Mouse (Mus musculus) mesoderm, embryonic 11.5 days (tissue): ENCODE results near the gene Serpina3j.
"Not testable (repeated sequence)": the region's sequence is repeated elsewhere in the genome, so short reads cannot be mapped to it uniquely, and the experiment has no call there.

Experiments used
- DNase-seq: peaks from one replicate; pipeline ENCODE4 v3.0.0-alpha.2; 2012; ENCODE audit warnings: low read depth, low spot score

Serpina3j gene

DNA sequence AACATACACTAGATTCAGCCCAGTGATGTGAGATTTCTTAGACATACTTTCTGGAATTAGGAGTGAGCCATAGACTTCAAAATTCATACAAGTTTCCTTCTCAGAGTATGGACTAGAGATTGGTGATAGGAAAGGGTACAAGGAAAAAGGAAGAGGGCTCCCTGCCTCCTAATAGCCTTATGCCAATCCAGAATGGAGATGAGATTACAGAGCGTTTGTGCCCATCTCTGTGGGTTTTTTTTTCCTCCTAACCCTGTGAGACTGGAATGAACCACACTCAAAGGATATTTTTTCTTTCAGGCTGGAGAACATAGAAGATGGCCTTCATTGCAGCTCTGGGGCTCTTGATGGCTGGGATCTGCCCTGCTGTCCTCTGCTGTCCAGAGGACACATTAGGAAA lies at the start of gene Serpina3j:
Gene Serpina3j (plus strand): TSS at position 301 of the 400 bp plus-strand sequence.
- no peak for DNase-seq

DNA sequence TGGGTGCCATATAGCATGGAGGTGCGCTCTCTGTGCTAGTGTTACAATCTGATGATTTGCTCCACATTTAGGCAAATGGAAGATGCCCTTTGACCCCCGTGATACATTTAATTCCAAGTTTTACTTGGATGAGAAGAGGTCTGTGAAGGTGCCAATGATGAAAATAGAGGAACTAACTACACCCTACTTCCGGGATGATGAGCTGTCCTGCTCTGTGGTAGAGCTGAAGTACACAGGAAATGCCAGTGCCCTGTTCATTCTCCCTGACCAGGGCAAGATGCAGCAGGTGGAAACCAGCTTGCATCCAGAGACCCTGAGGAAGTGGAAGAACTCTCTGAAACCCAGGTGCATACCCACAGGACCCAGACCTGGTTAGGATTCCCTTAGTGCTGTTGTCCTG lies 48.0 kb upstream of the Serpina3j start:
- DNase-seq = no peak

DNA sequence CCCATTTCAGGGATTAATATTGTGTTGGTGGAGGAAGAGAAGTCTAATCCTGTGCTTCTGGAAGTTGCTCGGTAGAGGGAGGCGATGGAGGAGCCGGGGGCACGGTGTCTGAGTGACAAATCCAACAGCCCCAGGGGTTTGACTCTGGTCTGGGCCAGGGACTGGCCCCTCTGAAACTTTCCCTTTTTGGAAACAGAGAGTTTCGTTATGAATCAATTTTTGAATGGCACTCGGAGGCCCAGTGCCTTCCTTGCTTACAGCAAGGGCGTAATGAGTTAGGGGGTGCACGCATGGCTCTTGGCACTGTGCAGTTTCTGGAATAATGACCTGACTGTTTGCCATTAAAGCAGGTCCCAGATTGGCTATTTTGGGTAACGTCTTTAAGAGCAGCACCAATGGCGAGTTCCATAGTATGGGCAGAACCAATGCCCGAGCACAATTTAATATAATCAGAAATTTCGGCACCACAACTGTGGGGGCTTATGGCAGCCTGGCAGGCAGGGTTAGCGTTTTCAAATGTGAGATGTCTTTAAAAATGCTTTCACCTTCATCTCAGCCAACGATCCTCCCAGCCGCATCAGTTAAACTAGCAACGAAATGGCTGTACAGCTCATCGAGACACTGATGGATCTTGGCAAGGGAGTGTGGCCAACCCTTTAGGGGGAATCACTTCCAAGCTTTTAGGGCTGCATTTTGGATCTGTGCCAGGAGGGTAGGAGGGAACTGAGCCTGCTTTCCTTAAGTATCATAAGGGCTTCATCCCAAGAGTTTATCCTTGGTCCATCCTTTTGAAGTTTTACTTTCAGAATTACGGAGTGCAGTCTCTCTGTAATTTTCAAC lies 35.9 kb upstream of the Serpina3j start:
- no peak for DNase-seq

DNA sequence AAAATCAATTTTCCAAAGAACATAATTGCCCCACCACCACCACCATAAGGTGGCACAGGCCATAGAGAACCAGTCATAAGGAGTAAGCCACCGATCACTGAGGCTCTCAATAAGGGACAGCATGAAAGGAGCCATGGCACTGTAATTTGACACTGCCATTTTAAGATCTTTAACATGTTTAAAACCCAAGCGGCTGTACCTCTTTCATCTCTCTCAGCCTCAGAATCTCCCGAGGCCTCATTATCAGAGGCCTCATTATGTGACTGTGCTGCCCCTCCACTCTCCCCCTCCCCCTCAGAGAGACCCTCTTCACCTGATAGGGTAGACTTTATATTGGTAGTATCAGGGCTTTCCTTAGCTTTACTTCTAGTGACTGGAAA lies 35.3 kb upstream of the Serpina3j start:
- no peak for DNase-seq

DNA sequence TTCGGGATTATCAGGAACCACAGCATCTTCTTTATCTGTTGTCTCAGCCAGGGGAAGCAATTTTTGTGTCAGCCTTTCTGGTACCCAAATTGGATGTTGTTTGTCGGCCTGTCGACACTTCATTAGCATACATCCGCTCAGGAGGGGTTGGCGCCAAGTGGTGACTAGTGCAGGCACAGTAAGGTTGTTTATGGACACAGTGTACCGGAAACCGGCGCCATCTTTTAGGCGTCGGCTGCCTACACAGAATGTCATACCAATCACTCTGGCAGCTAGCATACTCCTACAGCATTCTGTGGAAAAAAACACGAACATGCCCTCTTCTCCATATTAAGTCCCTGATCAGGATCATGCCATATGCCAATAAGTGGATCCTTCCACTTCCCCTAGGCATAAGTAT lies 31.0 kb upstream of the Serpina3j start:
- DNase-seq = no peak

DNA sequence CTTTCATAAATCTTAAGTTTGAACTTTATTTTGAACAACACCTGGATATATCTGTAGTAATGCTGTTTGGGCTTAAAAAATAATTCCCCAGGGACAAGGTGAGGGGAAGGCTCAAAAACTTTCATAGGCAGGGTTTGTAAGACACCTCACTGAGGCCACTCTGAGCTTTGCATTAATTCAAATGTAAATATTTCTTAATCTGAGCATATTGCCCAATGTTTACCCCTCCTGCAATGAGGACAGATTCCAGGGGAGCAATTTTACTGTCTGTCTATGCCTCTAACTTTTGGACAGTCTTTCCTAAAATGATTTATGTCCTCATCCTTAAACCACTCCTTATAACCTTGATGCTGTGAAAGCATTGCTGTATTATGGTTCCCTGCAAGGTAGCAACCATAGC lies 26.0 kb upstream of the Serpina3j start:
- no peak for DNase-seq

DNA sequence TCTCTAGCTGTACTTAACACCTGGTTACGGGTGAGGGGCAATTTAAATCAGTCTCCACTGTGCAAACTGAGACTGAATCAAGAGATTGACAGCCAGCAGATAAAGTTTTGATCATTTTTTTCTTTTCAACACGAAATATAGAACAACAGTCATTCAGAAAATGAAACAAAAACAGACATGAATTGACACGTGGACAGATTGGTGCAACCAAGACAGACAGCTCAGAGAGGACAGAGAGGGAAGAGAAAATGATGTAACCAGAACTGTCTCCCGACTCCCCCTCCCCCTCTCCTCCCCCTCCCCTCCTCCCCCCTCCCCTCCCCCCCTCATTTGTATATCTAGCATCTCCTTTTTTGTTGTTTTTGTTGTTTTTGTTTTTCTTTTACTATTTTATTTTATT lies 24.5 kb upstream of the Serpina3j start:
- no peak for DNase-seq

DNA sequence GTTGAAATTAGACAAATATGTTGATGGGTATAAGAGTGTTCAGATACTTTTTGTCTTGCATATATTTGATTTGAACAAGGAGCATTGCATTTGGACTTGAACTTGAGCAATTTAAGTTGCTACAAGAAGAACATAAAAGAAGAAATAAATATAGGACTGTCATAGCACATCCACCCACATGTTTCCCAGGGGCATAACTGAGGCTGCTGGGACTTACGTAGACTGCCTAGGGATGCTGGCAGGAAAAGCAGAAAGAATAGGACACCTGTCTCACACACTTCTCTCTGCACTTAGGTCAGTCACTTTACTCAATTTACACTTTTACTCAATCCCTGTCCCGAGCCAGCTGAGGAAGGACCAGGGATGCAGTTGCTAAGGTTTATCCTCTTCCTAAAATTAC lies 20.4 kb upstream of the Serpina3j start:
- DNase-seq = no peak

DNA sequence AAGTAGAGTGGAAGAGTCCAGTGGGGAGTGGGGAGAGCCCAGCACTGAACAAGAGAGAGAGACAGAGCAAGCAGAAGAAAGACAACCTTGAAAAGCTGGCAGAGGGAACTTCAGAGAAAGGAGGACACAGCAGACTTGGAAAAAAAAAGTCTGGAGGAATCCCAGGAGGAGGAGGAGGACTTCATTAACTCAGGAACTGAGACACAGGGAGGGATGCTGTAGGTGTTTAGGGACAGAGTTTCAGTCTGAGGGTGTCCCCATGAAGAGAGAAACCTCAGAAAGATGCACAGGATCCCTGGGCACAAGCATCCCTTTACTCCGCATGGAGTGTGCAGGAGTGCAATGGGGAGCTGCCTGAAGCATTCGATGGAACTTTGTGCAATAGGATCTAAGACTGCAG lies 16.3 kb upstream of the Serpina3j start:
- DNase-seq = no peak

DNA sequence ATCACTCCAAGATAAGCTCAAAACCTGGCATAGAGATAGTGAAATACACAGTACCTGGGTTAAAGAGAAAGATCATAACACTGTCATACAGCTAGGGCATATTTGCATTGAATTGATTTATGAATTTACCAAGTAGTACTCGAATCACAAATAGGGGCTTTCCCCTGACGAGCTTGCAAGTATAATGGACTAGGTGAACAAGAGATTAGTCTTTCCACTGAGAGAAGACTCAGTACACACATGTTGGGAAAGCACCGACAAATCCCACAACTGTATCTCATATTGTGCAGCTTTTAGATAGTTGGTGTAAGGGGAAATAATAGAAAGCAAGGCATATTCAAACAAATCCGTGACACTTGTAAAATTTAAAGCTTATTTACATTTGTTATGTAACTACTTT lies 8.4 kb upstream of the Serpina3j start:
- no peak for DNase-seq

DNA sequence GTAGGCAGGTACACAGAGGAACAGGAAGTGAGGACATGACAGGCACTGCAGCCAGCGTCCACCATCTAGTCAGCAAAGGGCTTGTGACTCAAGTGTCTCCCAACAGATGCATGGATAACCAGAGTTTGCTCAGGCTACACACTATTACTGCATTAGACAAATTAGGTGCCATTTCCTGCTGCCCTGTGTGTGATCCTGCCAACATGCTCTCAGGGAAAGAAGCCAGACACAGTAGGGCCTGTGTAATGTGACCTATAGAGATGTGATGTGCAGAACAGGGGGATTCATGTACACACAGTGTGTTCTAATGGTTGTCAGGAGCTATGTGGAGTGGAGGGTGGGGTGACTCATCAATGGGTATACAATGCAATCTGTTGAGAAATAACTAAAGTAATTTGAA lies 8.1 kb downstream of the Serpina3j start:
- DNase-seq = no peak

DNA sequence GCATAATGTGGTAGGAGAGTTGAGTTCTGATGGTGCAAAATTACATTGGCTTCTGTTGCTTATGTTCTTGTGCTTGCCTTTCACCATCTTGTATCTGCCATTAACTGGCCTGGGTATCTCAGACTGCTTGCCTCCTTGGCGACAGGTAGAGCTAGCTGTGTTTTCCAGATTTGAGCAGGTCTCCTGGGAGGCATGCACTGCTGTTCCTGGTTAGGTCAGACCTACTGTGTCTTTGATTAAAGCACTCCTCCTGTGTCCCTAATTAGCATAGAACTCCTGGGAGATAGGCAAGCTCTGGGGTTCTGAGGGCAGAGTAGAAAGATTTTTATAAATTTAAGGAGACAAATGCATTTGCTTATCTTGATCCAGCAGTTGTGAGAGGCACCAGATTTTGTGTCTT lies 17.3 kb downstream of the Serpina3j start:
- no peak for DNase-seq

DNA sequence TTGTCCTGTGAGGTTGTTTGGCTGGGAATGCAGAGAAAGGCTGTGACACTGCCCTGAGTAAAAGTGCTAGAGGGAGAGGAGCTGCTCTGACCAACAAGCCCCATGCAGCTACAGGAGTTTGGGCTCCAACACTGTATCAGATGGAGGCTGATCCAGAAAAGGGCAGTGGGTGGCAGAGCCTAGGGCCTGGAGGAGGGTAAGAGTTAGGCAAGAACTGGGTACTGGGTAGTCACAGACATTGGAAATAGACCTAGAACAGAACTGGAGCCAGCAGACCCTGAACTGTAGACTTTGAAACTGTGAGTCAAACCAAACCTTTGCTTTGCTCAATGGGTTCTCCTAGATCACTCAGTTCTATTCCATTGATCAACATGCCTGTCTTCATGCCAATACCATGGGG lies 22.5 kb downstream of the Serpina3j start:
- DNase-seq = not testable (repeated sequence)

DNA sequence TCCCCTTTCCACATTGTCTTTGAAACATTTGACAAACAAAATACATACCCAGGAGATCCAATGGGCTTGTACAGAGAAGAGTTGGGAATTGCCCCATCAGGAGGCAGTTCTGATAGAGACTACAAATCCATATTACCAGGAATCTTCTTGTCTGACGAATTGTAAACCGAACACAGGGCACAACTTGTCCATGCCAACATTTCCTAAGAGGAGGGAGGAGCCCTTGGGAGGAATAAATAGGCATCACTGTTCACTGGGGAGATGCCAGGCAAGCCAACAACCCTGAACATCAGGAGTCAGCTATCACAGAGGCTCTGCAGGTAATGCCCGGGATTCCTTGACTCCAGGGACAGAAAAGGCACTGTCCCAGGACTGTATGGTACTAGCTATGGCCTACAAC lies 23.9 kb downstream of the Serpina3j start, which contains the start of the genes Serpina3k and Serpina3m:
Gene Serpina3k (plus strand): TSS at position 261 of the 400 bp plus-strand sequence.
Gene Serpina3m (plus strand): TSS at position 261 of the 400 bp plus-strand sequence.
- DNase-seq = not testable (repeated sequence)

DNA sequence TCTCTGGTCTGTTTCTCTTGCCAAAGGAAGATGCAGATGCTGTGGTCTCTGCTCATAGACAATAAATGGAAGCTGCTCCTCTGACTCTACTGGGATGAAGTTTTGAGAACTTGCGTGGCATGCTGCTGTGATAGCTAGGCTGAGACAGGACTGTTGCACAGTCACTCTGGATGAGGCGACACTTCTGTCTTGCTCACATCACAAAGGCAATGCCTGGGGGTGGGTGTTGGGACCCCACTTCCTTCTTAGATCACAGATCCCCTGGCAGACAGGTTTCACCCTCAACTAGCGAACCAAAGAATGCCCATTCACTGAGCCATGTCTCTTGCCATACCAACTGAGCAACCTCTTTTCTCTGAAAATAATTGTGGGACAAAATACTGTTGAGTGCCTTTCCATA lies 24.4 kb downstream of the Serpina3j start:
- no peak for DNase-seq

DNA sequence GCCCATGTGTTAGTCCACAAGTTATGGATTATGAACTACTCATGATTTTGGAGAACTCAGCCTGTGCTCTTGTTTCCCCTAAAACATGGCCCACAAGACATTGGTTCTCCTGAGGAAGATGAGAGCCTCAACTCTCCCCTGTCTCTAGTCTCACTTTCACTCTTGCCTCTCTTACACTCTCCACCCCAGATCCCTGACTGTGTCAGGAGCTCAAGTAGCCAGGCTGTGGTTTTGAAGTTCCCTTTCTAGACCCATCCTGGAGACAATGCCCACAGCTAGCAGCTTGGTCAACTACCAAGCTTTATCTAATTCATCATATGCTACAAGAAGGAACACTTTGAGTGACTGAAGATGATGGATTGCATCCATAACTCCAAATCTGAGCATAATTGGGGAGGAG lies 28.1 kb downstream of the Serpina3j start:
- not testable (repeated sequence) for DNase-seq

DNA sequence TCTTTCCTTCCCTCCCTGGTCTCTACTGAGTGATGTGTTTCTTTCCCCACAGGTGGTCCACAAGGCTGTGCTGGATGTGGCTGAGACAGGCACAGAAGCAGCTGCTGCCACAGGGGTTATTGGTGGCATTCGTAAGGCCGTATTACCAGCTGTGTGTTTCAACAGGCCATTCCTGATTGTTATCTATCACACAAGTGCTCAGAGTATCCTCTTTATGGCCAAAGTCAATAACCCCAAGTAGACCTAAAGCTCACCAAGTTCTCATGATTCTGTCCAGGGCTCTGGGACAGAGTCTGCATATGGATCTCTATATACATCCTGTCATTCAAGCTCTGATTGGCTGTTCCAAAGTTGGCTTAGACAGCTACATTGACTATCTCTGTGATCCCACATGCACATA lies 30.8 kb downstream of the Serpina3j start:
- DNase-seq = no peak

DNA sequence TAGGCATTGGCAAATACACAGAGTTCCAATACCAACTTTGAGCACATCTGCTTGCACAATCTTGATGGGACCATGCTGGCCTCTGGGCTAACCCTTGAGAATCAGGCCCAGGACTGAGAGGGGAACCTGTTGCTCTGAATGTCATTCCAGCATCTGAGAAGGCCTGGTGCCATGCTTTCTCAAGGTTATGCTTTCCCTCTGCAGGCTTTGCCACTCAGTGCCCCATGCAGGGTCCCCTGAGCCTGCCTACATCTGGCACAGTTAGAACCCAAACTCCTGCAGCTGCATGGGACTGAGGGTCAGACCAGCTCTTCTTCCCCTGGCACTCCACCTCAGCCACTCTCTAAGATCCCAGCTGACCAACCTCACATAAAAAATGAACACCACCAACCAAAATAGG lies 31.4 kb downstream of the Serpina3j start:
- no peak for DNase-seq

DNA sequence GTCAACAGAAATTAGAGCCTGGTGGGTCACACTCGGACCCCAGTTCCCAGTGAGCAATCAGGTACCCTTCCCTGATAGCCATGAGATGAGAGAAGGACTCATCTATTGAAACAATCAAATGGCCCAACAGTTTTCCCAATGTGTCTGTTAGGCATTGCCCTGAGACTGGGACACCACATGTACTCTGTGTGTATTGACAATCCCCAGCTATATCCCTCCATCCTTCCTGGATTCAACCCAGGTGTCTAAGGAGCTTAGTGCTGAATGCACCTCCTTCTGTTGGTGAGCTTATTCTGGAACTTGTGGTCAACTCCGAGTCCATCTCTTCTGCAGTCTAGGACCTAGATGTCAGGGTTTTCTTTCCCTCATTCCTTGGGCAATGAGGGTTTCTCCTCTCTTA lies 32.7 kb downstream of the Serpina3j start:
- DNase-seq = no peak

DNA sequence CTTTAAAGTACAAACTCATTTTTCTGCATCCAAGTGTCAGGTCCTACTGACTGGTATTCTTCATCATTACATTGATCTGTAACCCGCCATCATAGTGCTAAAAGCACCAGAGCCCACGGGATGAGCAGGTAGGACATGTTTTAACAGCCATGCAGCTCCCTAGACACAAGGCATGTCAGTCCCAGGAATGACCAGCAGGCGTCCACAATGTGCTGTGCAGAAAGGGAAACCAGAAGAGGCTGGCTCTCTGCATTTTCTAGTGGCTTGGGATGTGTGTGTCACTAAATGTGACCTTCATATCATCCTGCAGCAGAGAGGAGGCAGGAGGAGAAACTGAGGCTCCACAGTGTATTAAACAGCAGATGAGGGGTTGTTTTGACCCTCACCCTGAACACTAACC lies 37.5 kb downstream of the Serpina3j start:
- DNase-seq = peak; percentile 13

DNA sequence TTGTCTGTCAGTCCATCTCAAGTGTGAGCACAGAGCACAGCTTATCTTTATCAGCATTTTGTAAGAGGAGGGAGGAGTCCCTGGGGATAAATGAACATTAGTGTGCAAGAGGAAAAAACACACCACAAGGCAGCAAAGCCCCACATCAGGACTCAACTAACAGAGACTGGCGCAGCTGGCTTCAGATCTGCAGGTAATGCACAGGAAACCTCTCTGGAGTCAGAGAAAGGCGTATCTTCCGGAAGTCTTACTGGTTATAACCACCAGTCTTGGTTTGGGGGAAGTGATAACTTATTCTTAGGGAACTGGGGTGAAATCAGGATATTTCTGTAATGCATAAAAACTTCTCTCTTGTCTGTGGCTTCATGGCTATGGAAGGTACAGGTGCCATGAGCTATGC lies 41.7 kb downstream of the Serpina3j start:
- DNase-seq = no peak

DNA sequence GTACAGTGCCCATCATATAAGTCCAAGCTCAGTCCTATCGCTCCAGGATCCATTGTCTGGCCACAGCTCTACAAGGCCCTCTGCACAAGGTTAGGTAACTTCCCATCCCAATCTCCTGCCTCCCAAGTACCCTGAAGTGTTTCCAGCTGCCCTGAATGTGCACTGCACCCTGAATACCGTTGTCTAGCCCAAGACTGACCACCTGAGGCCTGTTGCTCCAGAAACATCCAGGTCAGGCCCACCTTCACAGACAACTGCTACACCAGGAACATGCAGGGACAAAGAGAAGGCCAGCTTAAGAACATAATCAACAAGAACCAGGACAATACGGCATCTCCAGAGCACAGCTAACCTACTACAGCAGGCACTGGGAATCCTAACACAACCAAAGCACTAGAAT lies 55.6 kb downstream of the Serpina3j start:
- no peak for DNase-seq
